Mouse (Mus musculus) erythroid progenitor cell, adult 5-6 weeks (primary cell): ENCODE data around the gene Nampt. TPM values are rescaled to one million over a fixed set of nuclear protein-coding genes. Genes with fewer than 3 reads are reported as not detected.
A peak's percentile ranks its signal among the peaks of the same experiment; 100 is the strongest.

ENCODE experiments used
- ATAC-seq: replicated peaks from 2 replicates; pipeline ENCODE4 v1.8.0; 2016; ENCODE audit warnings: moderate number of reproducible peaks, mild to moderate bottlenecking, moderate TSS enrichment, inconsistent platforms; ENCODE audit not compliant: poor library complexity, low FRiP score, severe bottlenecking
- total RNA-seq, 2 experiments: library from RNA; stranded (forward) in 1 of 2; stranded (reverse) in 1 of 2; fragments of 150-400 nt in 1 of 2; fragments of 186-747, 209-891 nt in 1 of 2; gene quantifications; 2 replicates each; pipeline versions ENCODE4 v1.2.3 to v1.2.4; 2015 to 2017; ENCODE audit warnings: low replicate concordance in 2 of 2

Gene Nampt
- total RNA-seq, 2 experiments from 2014 or later: 6.0 to 14.7 TPM

- no peak for ATAC-seq
Measured at GRCm38 (mm10) chr12:32893212-32893611, 73.9 kb downstream of the Nampt start.

- no peak for ATAC-seq
Measured at GRCm38 (mm10) chr12:32895806-32896205, 76.5 kb downstream of the Nampt start.

- ATAC-seq: no peak
Measured at GRCm38 (mm10) chr12:32896496-32896895, 77.2 kb downstream of the Nampt start.

- peak; percentile 85 for ATAC-seq
Measured at GRCm38 (mm10) chr12:32897199-32898120, 78.1 kb downstream of the Nampt start.

- ATAC-seq: no peak
Measured at GRCm38 (mm10) chr12:32901005-32901404, 81.7 kb downstream of the Nampt start.

Other genes with a start within 250 kb of the Nampt start
- 32.1 and 35.6 TPM in 2 replicates for gene Sypl, start 134.3 kb downstream of the Nampt start, total RNA-seq (2015; ENCODE audit: low replicate concordance)
- gene Sypl, start 134.3 kb downstream of the Nampt start, total RNA-seq (2017; ENCODE audit: low replicate concordance): 24.4 and 27.0 TPM in 2 replicates